Mouse (Mus musculus): ENCODE measurements around the gene Plekho1. TPM values are rescaled to one million over a fixed set of nuclear protein-coding genes. Genes with fewer than 3 reads are reported as not detected.

Gene Plekho1
- total and polyA plus RNA-seq, 3 experiments = 22.3 to 24.6 (median 23.4) TPM

DNA sequence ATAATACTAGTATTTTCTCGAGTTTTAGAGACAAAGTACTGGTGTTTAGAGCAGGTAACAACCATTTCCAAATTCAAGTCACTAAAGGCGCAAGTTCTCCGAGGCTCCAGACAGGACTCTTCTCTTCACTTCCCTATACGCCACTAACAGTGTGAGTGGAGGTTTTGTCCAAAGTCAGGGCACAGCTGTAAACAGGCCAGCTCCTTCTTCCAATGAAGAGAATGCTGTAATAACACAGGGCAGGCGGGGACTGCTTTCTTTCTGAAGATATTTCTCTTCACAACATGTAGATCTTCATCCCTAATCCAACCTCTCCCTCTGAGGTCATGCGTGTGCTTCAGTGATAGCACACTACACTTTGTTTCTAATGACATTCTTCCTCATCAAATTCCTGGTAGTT lies 41.0 kb upstream of the Plekho1 start:
- no peak for DNase-seq (ENCODE audit: extremely low read depth)
- in situ Hi-C loops (cut with MboI; ENCODE audit: low pct_ligation_motif_present, low pct_unique_long_range_greater_than_20kb, low sequenced_read_pairs) (no loop called here), dilution Hi-C loops (cut with MboI; ENCODE audit: extremely low pct_ligation_motif_present, extremely low pct_unique_long_range_greater_than_20kb, low sequenced_read_pairs) (no loop called here)
- H3K27ac ChIP-seq (ENCODE audit: insufficient read depth, low read depth) = no peak overlapping the region
- H3K36me3 ChIP-seq (replicated peaks in 1 of 2; ENCODE audit: control insufficient read depth in 1 of 2, insufficient read depth in 1 of 2, low read length in 1 of 2) = peaks cover 29 to 68% of the 10 kb centered on the region in 2 experiments
- no peak overlapping the region for H3K4me2 ChIP-seq (ENCODE audit: insufficient read depth, low read depth, poor library complexity, severe bottlenecking)
- no peaks in the 10 kb centered on the region for H3K9me3 ChIP-seq (replicated peaks; ENCODE audit: low read length)
- no peaks in the 10 kb centered on the region for H3K79me2 ChIP-seq (replicated peaks; ENCODE audit: control insufficient read depth, extremely low read depth, insufficient read depth, poor library complexity, severe bottlenecking)
- H3K9ac ChIP-seq (ENCODE audit: insufficient read depth, low read depth) = no peak overlapping the region
- no peak overlapping the region for H3K4me3 ChIP-seq (replicated peaks in 1 of 3; ENCODE audit: low read depth in 2 of 3, low read length in 2 of 3, poor library complexity in 1 of 3)
- H3K4me1 ChIP-seq (ENCODE audit: control insufficient read depth in 1 of 2, insufficient read depth in 2 of 2) = no peaks in the 10 kb centered on the region; a peak in 1 of 4 replicates
- H3K27me3 ChIP-seq (replicated peaks) = no peaks in the 10 kb centered on the region
- TF ChIP-seq IRF4 (IDR thresholded peaks at IDR 0.05; ENCODE audit: low read depth, low read length) = no peak
- TF ChIP-seq GABPA (IDR thresholded peaks at IDR 0.05; ENCODE audit: insufficient replicate concordance, low read depth, low read length) = no peak
- TF ChIP-seq KAT2A (IDR thresholded peaks at IDR 0.05; ENCODE audit: insufficient replicate concordance, low read length) = no peak
- TF ChIP-seq TCF12 (IDR thresholded peaks at IDR 0.05; ENCODE audit: low read depth, low read length) = no peak
- no peak for TF ChIP-seq ETS1 (conservative IDR thresholded peaks at IDR 0.05; ENCODE audit: low read depth, low read length)
- TF ChIP-seq USF1 (IDR thresholded peaks at IDR 0.05; ENCODE audit: low read depth, low read length) = no peak

DNA sequence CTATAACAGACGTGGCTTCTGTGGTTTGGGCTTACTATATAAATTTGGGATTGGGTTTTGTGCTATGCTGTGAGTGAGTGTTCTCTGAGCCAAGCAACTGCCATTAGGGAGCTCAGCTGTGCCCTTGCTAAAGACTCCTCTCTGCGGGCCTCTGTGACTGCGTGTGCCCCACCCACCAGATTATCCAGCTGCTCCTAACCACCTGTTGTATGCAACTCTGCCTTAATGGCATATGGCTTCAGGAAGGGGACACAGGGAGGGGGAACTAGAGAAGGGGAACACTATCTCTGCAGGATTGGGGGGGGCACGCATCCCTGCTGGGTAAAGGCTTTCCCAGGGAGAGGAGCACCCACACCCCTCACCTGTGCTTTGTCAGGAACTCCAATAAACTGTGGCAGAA lies 37.2 kb upstream of the Plekho1 start:
- Histone ChIP-seq H3K4me3 (replicated peaks in 1 of 3; ENCODE audit: low read depth in 2 of 3, low read length in 2 of 3, poor library complexity in 1 of 3) (no peak overlapping the region), H3K9me3 (replicated peaks; ENCODE audit: low read length) (no peaks in the 10 kb centered on the region), H3K4me1 (ENCODE audit: control insufficient read depth in 1 of 2, insufficient read depth in 2 of 2) (no peaks in the 10 kb centered on the region; a peak in 1 of 4 replicates), H3K4me2 (ENCODE audit: insufficient read depth, low read depth, poor library complexity, severe bottlenecking) (no peak overlapping the region), H3K9ac (ENCODE audit: insufficient read depth, low read depth) (no peak overlapping the region), H3K27ac (ENCODE audit: insufficient read depth, low read depth) (no peak overlapping the region), H3K36me3 (replicated peaks in 1 of 2; ENCODE audit: control insufficient read depth in 1 of 2, insufficient read depth in 1 of 2, low read length in 1 of 2) (peaks cover 22 to 62% of the 10 kb centered on the region in 2 experiments), H3K79me2 (replicated peaks; ENCODE audit: control insufficient read depth, extremely low read depth, insufficient read depth, poor library complexity, severe bottlenecking) (no peaks in the 10 kb centered on the region), H3K27me3 (replicated peaks) (no peaks in the 10 kb centered on the region)
- dilution Hi-C loops (cut with MboI; ENCODE audit: extremely low pct_ligation_motif_present, extremely low pct_unique_long_range_greater_than_20kb, low sequenced_read_pairs) = no loop called here
- DNase-seq (ENCODE audit: extremely low read depth) = no peak
- in situ Hi-C loops (cut with MboI; ENCODE audit: low pct_ligation_motif_present, low pct_unique_long_range_greater_than_20kb, low sequenced_read_pairs) = no loop called here
- TF ChIP-seq CHD1 (IDR thresholded peaks at IDR 0.05; ENCODE audit: low read depth, low read length) (no peak), MYC (IDR thresholded peaks at IDR 0.05; ENCODE audit: low read depth, low read length) (no peak), EP300 (IDR thresholded peaks at IDR 0.05; ENCODE audit: low read length) (no peak), JUND (conservative IDR thresholded peaks at IDR 0.05; ENCODE audit: low read depth, low read length) (no peak)

GRCm38 (mm10) chr3:96032652-96033017 lies 36.8 kb upstream of the Plekho1 start:
- dilution Hi-C loops (cut with MboI; ENCODE audit: extremely low pct_ligation_motif_present, extremely low pct_unique_long_range_greater_than_20kb, low sequenced_read_pairs) = no loop called here
- no peak overlapping the region for H3K4me3 ChIP-seq (replicated peaks in 1 of 3; ENCODE audit: low read depth in 2 of 3, low read length in 2 of 3, poor library complexity in 1 of 3)

More at GRCm38 (mm10) chr3:96032652-96033017, 36.8 kb upstream of the Plekho1 start:
- peaks cover 0 to 2% of the 10 kb centered on the region in 2 experiments; a peak in 2 of 4 replicates for H3K4me1 ChIP-seq (ENCODE audit: control insufficient read depth in 1 of 2, insufficient read depth in 2 of 2)
- no peak overlapping the region for H3K9ac ChIP-seq (ENCODE audit: insufficient read depth, low read depth)
- DNase-seq (ENCODE audit: extremely low read depth) = no peak
- TF ChIP-seq RCOR1 (conservative IDR thresholded peaks at IDR 0.05; ENCODE audit: low read depth, low read length) (no peak), NELFE (IDR thresholded peaks at IDR 0.05; ENCODE audit: low read depth, low read length) (no peak), MAX (IDR thresholded peaks at IDR 0.05; ENCODE audit: low read length) (no peak), NRF1 (IDR thresholded peaks at IDR 0.05; ENCODE audit: low read depth, low read length) (no peak), ELF1 (IDR thresholded peaks at IDR 0.05; ENCODE audit: low read depth, low read length) (no peak)
- no peaks in the 10 kb centered on the region for H3K27me3 ChIP-seq (replicated peaks)
- no peaks in the 10 kb centered on the region for H3K9me3 ChIP-seq (replicated peaks; ENCODE audit: low read length)
- peaks cover 22 to 61% of the 10 kb centered on the region in 2 experiments for H3K36me3 ChIP-seq (replicated peaks in 1 of 2; ENCODE audit: control insufficient read depth in 1 of 2, insufficient read depth in 1 of 2, low read length in 1 of 2)
- H3K79me2 ChIP-seq (replicated peaks; ENCODE audit: control insufficient read depth, extremely low read depth, insufficient read depth, poor library complexity, severe bottlenecking) = no peaks in the 10 kb centered on the region
- in situ Hi-C loops (cut with MboI; ENCODE audit: low pct_ligation_motif_present, low pct_unique_long_range_greater_than_20kb, low sequenced_read_pairs) = no loop called here
- no peak overlapping the region for H3K4me2 ChIP-seq (ENCODE audit: insufficient read depth, low read depth, poor library complexity, severe bottlenecking)
- H3K27ac ChIP-seq (ENCODE audit: insufficient read depth, low read depth) = no peak overlapping the region

Measured in CH12.LX (cell line).